Mouse (Mus musculus): Measurements from ENCODE around the gene Bbs2. TPM values are rescaled to one million over a fixed set of nuclear protein-coding genes. Genes with fewer than 3 reads are reported as not detected.
A peak's percentile ranks its signal among the peaks of the same experiment; 100 is the strongest.

Bbs2 gene
- polyA plus RNA-seq, 1 experiment: 31.8 TPM

- DNase-seq (ENCODE audit: low spot score): no peak
Observed at GRCm38 (mm10) chr8:94098996-94099395, 268 bp upstream of the Bbs2 start.

GRCm38 (mm10) chr8:94094281-94094680 is 4.4 kb downstream of the Bbs2 start:
- DNase-seq (ENCODE audit: low spot score): no peak

DNA sequence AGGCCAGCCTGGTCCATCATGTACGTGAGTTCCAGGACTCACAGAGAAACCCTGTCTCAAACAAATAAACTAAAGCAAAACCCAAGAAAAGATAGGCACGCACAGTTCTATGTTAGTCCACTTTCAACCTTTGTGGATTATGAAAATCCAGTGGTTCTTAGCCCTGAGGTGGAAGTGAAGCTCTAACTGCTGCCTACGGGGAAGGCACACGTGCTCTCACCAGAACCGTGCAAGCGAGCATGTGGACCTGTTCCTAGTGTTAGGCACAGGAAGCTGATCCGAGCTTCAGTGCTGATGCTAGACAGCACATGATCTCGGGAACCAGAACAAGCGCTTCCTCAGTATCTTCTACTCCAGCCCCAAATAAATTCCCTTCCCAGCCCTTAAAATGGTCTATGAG is 5.9 kb downstream of the Bbs2 start:
- DNase-seq (ENCODE audit: low spot score): no peak

DNA sequence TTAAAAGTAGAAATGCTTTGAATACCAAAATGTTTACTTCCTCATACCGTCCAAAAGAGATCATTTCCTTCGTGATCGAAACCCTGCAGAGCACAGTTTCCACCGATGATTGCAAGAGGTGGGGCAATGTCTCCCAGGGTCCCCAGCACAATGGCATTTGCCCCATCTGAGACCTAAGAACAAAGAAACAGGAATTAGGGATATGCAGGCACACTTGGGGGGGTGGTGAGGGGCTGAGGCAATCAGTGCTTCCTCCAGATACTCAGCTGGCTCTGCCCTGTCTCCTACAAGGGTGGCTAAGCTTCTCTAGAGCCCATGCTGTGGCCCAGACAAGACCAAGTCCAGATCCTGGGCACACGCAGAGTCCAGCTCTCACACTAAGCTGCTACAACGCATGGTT is 9.0 kb downstream of the Bbs2 start:
- no peak for DNase-seq (ENCODE audit: low spot score)

DNA sequence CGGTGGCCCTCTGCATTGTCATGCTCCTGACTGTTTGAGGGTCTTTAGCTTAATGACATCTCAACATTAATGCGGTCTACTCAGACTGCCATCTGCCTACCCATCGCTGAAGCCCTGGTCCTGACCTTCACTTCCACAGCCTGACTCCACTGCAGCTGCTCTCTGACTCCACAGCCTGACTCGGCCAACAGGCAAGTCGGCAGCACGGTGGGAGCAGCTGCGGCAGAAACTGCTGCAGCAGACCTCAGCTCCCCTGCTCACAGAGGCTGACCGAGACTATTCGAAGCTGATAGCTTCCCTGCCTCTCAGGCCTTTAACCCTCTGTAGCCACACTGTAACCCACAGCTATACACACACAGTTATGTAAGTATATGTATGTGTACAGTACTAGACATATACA is 10.8 kb downstream of the Bbs2 start:
- no peak for DNase-seq (ENCODE audit: low spot score)

- no peak for DNase-seq (ENCODE audit: low spot score)
Observed at GRCm38 (mm10) chr8:94076461-94077192, 22.1 kb downstream of the Bbs2 start.

DNA sequence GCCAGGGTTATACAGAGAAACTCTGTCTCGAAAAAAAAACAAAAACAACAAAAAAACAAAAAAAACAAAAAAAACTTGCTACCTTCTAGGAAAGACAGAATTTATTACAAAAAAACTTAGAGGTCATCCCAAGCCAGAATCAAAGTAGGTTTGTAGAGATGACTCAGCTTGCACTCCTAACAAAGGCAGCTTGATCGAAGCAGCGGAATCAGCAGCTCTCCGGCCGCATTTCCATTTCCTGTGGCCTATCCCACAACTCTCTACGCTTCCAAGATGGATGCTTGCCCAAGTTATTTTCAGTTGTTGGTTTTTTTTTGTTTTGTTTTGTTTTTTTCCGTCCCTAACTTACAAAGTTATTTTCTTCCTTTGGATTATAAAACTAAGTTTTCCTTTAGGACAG is 29.9 kb downstream of the Bbs2 start:
- no peak for DNase-seq (ENCODE audit: low spot score)

DNA sequence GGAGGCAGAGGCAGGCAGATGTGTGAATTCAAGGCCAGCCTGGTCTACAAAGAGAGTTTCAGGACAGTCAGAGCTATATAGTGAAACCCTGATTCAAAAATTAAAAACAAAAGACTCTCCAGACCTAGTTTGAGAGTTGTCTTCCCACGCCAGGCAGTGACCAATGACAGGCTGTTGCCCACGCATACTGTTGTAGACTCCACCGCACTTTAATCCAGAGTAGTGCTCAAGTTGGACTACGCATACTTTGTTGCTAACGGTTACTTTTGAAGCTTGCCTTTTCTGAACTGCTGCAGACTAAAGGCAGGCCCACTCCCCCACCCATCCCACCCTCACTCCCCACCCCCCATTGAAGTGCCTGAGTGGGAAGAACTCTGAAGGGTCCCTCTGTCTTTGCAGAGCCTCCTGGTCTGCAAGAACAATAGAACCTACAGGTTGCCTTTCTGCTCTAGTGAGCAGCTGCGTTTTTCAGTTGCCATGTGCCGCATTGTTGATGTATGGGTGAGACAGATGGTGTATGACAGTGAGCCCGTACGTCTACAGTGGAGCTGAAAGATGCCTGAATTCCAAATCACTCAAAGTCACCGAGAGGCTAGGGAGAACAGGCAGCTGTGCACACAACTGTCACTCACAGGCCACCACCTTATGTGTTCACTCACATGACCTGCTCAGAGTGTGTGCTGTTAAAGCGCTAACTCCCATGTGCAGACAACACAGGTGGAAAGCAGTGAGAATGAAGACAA is 32.4 kb downstream of the Bbs2 start:
- DNase-seq (ENCODE audit: low spot score): no peak

GRCm38 (mm10) chr8:94057157-94057854 is 41.4 kb downstream of the Bbs2 start:
- no peak for DNase-seq (ENCODE audit: low spot score)

GRCm38 (mm10) chr8:94052696-94053095 is 46.0 kb downstream of the Bbs2 start:
- no peak for DNase-seq (ENCODE audit: low spot score)

DNA sequence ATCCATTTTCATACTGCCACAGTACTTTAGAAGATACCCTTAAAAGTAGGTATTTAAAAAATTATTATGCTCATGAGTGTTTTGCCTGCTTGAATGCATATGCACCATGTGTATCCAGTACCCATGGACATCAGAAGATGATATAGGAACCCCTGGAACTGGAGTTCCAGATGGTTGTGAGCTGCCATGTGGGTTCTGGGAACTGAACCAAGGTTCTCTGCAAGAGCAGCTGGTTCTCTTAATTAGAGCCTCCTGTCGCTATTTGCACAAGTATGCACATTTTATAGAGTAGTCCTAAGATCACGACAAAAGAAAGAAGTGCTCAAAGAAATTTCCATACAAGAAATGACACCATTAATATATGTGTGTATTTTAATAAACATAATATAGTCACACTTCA is 50.9 kb downstream of the Bbs2 start:
- no peak for DNase-seq (ENCODE audit: low spot score)

DNA sequence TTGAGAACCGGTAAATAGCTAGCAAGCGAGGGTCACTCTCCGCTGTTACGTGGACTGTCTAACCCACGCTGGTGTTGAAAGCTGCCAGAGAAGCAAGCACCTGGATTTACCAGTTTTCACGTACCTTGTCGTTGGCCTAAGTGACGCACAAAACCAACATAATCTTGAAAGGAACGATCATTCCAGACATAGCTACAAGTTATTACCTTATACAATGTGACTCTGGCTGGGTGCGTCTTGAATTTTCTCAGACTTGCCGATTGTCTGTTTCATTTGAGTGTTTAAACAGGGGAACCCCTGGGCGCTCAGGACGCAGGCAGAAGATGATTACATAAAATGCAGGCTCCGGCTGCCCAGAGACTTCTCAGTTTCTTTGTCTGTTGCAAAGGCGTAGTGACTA is 60.9 kb downstream of the Bbs2 start:
- no peak for DNase-seq (ENCODE audit: low spot score)

DNA sequence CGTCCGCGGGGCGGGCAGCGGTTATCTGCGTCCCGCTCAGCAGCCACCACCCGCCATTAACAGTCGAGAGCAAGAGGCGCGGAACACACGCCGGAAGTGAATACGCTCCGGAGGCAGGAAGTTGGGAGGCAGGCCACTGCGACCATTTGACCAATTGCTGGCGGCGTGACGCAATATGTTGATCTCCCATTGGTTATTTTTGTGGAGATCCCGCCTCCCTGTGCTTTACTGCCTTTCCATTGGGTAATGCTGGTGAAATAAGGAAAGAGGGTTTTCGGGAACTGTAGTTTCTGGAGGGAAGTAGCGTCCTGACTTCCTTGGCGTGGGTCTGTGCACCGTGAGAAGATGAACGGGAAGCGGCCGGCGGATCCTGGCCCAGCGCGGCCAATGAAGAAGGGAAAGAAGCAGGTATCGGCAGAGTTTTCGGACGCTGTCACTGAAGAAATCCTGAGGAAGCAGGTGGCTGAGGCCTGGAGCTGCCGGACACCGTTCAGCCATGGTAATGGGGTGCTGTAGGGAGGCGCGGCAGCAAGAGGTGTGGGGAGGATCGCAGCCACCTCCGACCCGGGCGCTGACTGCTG is 61.7 kb downstream of the Bbs2 start, which contains the start of the genes Nudt21 and Ogfod1:
Gene Nudt21 (minus strand): TSS at position 88 of the 581 bp plus-strand sequence.
Gene Ogfod1 (plus strand): TSS at position 255 of the 581 bp plus-strand sequence.
- peak; percentile 67 for DNase-seq (ENCODE audit: low spot score)

GRCm38 (mm10) chr8:94036541-94036940 is 62.2 kb downstream of the Bbs2 start:
- peak; percentile 49 for DNase-seq (ENCODE audit: low spot score)

- no peak for DNase-seq (ENCODE audit: low spot score)
Observed at GRCm38 (mm10) chr8:94035200-94035599, 63.5 kb downstream of the Bbs2 start.

- no peak for DNase-seq (ENCODE audit: low spot score)
Observed at GRCm38 (mm10) chr8:94033601-94034000, 65.1 kb downstream of the Bbs2 start.

- no peak for DNase-seq (ENCODE audit: low spot score)
Observed at GRCm38 (mm10) chr8:94029701-94030100, 69.0 kb downstream of the Bbs2 start.

DNA sequence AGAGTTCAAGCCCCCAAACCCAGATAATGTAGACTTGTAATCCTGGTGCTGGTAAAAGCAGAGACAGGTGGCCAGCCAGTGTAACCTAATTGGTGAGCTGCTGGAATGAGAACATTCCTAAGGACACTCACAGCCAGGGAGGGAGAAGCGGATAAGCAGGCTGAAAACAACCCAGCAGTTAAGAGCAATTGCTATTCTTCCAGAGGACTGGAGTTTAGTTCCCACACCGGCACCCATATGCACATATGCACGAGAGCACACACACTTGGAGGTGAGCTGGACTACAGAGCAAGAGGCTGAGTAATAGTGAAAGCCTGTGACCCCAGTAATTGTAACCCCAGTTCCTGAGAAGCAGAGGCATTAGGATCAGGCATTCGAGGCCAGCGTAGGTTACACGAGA is 74.8 kb downstream of the Bbs2 start:
- no peak for DNase-seq (ENCODE audit: low spot score)

Measured in urinary bladder, adult 2 months (tissue).